Mouse (Mus musculus) retina, postnatal 1 day (tissue): ENCODE measurements around the gene Klb.
"Not testable (repeated sequence)": the region's sequence is repeated elsewhere in the genome, so short reads cannot be mapped to it uniquely, and the experiment has no call there.

Source experiments
- DNase-seq: peaks from one replicate; pipeline ENCODE4 v3.0.0-alpha.2; 2012

The Klb gene

GRCm38 (mm10) chr5:65348168-65348567, at the start of gene Klb:
Gene Klb (plus strand): TSS chr5:65348314.
- DNase-seq: no peak

DNA sequence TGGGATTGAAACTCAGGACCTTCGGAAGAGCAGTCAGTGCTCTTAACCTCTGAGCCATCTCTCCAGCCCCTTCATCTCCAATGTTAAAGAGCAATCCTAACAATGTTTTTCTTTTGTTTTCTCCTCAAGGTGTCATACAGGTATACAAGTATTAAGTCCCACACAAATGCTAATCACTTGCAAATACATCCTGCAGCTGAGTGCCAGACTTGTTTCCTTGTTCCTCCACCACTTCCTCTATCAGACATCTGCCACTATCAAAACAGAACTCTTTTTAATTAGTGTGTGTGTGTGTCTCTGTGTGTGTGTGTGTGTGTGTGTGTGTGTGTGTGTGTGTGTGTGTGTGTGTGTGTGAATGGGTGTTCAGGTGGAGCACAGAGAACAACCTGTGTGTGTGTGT, 48.5 kb upstream of the Klb start:
- not testable (repeated sequence) for DNase-seq

- DNase-seq: no peak
These were observed 48.0 kb upstream of the Klb start for GRCm38 (mm10) chr5:65300121-65300520.

- DNase-seq: peak; percentile 4
These were observed 42.6 kb upstream of the Klb start for GRCm38 (mm10) chr5:65305516-65305915.

- no peak for DNase-seq
These were observed 39.9 kb upstream of the Klb start for GRCm38 (mm10) chr5:65308208-65308607.

GRCm38 (mm10) chr5:65308866-65309265, 39.2 kb upstream of the Klb start:
- no peak for DNase-seq

DNA sequence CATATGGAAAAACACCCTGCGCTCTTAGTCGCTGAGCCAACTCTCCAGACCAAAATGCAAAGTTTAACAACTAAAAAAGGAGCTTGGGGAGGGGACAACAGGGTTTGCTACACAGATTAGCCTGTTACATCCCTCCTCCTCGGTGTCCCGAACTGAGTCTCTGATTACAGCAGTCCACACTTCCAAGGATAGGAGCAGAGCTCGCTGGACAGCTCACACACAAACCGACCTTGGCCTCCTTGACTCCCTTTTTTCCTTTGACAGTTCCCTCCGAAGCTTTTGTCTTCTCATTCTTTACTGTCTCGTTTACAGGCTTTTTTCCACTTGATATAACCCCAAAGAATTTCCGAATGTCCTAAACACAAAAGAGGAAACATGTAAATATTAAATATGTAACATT, 28.9 kb upstream of the Klb start:
- DNase-seq: no peak

GRCm38 (mm10) chr5:65322165-65322564, 25.9 kb upstream of the Klb start:
- no peak for DNase-seq

DNA sequence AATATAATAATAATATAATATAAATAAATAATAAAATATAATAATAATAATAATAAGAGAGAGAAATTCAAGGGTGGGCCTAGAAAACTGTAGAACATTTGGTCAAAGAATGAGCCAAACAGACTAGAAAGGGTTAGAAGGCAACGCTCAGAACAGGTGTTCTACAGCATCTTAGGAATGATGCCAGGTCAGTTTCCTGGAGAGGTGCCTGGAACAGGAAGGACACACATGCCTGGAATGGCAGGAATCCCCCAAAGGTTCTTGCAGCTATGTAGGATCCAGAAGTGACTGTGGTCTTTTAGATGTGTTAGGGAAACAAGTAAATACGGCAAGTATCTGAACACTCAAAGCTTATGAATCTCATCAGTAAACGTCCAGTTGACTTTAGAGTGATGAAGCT, 23.8 kb upstream of the Klb start:
- no peak for DNase-seq

DNA sequence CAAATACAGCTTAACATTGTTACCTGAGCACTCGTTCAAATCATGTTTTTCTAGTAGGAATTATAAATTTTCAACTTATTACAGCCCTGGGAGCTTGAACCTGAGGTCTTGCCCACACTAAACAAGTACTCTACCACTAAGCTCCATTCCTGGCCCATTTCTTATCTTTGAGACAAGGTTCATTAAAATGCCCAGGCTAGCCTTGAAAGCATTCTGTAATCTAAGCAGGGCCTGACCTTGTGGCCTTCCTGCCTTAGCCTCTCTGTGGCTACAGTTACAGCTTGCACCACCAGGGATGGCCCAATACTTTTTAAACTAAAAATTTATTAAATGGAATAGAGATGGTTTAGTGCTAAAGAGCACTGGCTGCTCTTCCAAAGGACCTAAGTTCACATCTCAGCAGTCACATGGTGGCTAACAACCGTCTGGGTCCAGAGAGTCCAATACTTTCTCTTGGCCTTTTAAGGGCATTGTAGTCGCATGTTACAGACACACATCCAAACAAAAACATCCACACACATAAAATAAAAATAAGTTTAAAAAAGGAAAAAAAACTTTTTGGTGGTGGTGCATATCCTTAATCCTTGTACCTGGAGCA, 23.3 kb upstream of the Klb start:
- no peak for DNase-seq

DNA sequence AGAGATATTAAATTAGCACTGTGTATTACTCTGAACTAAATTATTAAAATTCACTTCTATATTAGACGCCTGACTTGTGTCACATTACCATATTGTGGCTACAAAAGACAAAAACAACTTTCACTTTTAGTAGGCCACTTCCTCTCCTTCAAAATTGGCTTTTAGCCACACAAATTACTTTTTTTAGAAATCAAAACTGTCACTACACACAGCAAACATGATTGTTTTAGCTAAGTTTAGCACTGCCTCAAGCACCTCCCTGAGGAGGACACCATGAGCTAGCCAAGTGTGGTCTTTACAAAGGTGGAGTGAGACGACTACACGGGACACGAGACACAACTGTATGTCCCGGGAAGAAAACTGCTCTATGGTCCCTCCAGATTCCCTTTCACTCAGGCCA, 21.9 kb upstream of the Klb start:
- DNase-seq: no peak

DNA sequence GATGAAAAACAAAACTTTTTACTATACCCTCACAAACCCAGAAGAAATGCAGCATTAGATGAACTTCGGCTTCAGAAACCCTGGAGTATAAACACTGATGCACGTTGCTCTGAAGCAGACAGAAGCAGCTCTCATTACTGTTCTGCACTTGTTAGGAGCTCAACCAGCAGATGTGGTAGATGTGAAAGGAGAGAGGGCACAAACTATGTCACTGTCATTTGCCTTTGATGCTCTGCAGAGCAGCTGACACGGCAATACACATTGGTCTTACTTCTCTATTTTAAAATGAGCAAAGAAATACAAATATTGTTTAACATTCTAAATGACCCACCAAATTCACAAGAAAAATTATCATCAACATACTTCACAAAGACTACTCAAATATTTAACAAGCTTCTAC, 18.1 kb upstream of the Klb start:
- DNase-seq: no peak

- no peak for DNase-seq
These were observed 13.3 kb upstream of the Klb start for GRCm38 (mm10) chr5:65334788-65335187.

GRCm38 (mm10) chr5:65335298-65336074, 12.6 kb upstream of the Klb start, which contains the start of gene Rfc1:
Gene Rfc1 (minus strand): TSS chr5:65335670.
- peak; percentile 93 for DNase-seq

- peak; percentile 2 for DNase-seq
These were observed 12.1 kb upstream of the Klb start for GRCm38 (mm10) chr5:65336075-65336355.

DNA sequence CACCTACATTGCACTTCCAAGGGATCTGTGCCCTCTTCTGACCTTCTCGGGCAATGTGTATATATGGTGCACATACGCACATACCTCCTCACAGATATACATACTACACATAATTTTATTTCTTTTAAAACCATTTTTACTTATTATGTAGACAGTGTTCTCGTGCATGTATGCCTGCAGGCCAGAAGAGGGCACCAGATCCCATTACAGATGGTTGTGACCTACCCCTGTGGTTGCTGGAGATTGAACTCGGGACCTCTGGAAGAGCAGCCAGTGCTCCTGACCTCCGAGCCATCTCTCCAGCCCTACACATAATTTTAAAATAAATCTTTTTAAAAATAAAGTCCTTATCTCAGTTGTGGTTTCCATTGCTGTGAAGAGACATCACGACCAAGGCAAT, 9.7 kb upstream of the Klb start:
- no peak for DNase-seq

DNA sequence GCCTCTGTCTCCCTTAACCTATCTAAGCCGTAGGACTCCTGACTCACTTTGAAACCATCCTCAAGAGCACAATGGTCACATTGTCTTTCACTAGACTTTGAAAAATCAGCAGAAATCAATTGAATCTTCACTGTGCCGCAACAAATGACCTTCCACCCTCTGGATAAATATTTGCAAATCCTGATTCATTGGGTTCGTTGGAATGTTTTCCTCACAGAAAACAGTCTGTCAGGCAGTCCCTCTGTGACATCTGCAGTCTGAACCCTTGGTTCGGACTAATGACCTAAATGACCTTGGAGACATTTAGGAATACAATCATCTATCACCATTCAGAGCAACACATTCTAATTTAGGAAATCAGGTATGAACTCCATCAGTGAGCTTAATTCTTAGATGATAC, 7.9 kb upstream of the Klb start:
- DNase-seq: no peak

DNA sequence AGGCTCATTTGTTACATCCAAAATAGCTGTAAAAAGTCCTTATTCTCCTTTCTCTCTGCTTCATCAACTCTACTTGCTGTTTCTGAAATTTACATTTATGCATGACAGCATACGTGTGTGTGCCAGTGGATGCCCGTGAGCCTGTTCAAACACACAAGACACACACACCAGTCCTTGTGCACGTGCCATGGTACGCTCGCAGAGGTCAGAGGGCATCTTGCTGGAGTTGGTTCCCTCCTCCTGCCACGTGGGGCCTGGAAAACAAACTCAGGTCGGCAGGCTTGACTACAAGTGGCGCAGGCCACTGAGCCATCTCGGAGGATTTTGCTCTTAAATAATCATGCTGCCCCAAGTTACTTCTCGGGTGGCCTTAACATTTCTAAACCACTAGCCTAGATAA, 2.4 kb downstream of the Klb start:
- peak; percentile 4 for DNase-seq

- DNase-seq: no peak
These were observed 6.0 kb downstream of the Klb start for GRCm38 (mm10) chr5:65354097-65354496.

DNA sequence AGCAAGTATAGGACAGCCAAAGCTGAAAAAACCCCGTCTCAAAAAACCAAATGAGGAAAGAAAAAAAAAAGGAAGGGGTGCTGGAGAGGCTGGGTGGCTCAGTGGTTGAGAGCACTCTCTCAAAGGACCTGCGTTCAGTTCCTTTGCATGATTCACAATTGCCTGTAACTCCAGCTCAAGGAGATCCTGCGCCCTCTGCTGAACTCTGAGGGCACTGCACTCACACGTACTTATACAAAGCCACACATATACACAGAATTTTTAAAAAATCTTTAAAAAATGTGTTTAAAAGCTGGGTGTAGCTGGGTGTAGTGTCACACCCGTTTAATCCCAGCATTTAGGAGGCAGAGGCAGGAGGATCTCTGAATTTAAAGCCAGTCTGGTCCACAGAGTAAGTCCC, 6.9 kb downstream of the Klb start:
- DNase-seq: no peak

- no peak for DNase-seq
These were observed 8.7 kb downstream of the Klb start for GRCm38 (mm10) chr5:65356851-65357250.

GRCm38 (mm10) chr5:65357771-65358170, 9.7 kb downstream of the Klb start:
- no peak for DNase-seq

GRCm38 (mm10) chr5:65367837-65368236, 19.7 kb downstream of the Klb start:
- no peak for DNase-seq

DNA sequence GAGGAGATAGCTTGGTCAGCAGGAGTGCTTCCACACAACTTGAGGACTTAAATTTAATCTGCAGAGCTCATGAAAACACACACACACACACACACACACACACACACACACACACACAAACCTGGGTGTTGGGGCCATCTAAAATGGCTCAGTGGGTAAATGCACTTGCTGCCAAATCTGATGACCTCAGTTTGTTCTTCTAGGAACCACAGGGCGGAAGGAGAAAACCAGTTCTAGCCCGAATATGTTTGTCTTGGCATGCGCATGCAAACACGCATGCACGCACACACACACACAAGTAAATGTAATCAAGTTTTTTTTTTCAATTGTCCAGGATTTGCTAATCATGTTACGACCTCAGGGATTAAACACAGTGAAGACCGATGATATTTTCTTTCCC, 23.4 kb downstream of the Klb start:
- no peak for DNase-seq

- DNase-seq: no peak
These were observed 26.6 kb downstream of the Klb start for GRCm38 (mm10) chr5:65374746-65375145.
